Mouse (Mus musculus) ES-E14 (cell line): Measurements from ENCODE around the gene Dynll2. TPM values are rescaled to one million over a fixed set of nuclear protein-coding genes. Genes with fewer than 3 reads are reported as not detected.

Source experiments
- DNase-seq: peaks from one replicate; pipeline ENCODE4 v3.0.0-alpha.2; 2013; ENCODE audit warnings: low read depth, low spot score
- H3K27ac ChIP-seq: 2 replicates; pipeline ENCODE4 v1.5.1; 2012; ENCODE audit warnings: low read depth, mild to moderate bottlenecking, low read length, moderate library complexity, mixed read lengths; ENCODE audit not compliant: poor library complexity, insufficient read depth, severe bottlenecking
- H3K36me3 ChIP-seq: 2 replicates; pipeline ENCODE4 v1.6.1; 2012; ENCODE audit warnings: mild to moderate bottlenecking, low read length, moderate library complexity, mixed read lengths; ENCODE audit not compliant: control insufficient read depth, poor library complexity, insufficient read depth, severe bottlenecking
- H3K4me1 ChIP-seq, 2 experiments: fragments of 150-350 bp in 1 of 2; sonication (generic) in 1 of 2; 2 replicates each; pipeline ENCODE4 v1.6.1; 2012; ENCODE audit warnings: low read length in 2 of 2, mild to moderate bottlenecking in 1 of 2, mixed read lengths in 1 of 2; ENCODE audit not compliant: control insufficient read depth in 2 of 2, insufficient read depth in 2 of 2, poor library complexity in 1 of 2
- H3K4me3 ChIP-seq, 2 experiments: fragments of 150-350 bp in 1 of 2; sonication (generic) in 1 of 2; 2 replicates each; pipeline ENCODE4 v1.5.1; 2012; ENCODE audit warnings: low read length in 2 of 2, low read depth in 1 of 2, mild to moderate bottlenecking in 1 of 2, mixed read lengths in 1 of 2; ENCODE audit not compliant: insufficient read depth in 1 of 2, poor library complexity in 1 of 2, severe bottlenecking in 1 of 2
- H3K9ac ChIP-seq: 2 replicates; pipeline ENCODE4 v1.6.1; 2012; ENCODE audit warnings: low read depth, mild to moderate bottlenecking, low read length, mixed read lengths; ENCODE audit not compliant: poor library complexity, insufficient read depth, severe bottlenecking
- H3K9me3 ChIP-seq: fragments of 150-350 bp; sonication (generic); 2 replicates; pipeline ENCODE4 v1.6.1; 2012; ENCODE audit warnings: low read depth, mild to moderate bottlenecking, low read length; ENCODE audit not compliant: control insufficient read depth, insufficient read depth
- CHD2 ChIP-seq: IDR thresholded peaks from 2 replicates; pipeline ENCODE4 v1.6.1; 2014; ENCODE audit warnings: mild to moderate bottlenecking, low read depth, low read length, inconsistent platforms
- HCFC1 ChIP-seq: IDR thresholded peaks from 2 replicates; pipeline ENCODE4 v1.6.1; 2012; ENCODE audit warnings: low read length, inconsistent platforms, borderline replicate concordance; ENCODE audit not compliant: insufficient read depth
- MAFK ChIP-seq: IDR thresholded peaks from 2 replicates; pipeline ENCODE4 v1.6.1; 2014; ENCODE audit warnings: mild to moderate bottlenecking, low read depth, low read length, inconsistent platforms; ENCODE audit not compliant: insufficient read depth
- ZC3H11A ChIP-seq: IDR thresholded peaks from 2 replicates; pipeline ENCODE4 v1.6.1; 2012; ENCODE audit warnings: low read depth, mild to moderate bottlenecking, inconsistent platforms, low read length, borderline replicate concordance
- ZNF384 ChIP-seq: IDR thresholded peaks from 2 replicates; pipeline ENCODE4 v1.6.1; 2012; ENCODE audit warnings: low read depth, low read length, inconsistent platforms
- in situ Hi-C, 2 experiments: fragments of 600-800 bp; cut with MboI; formaldehyde crosslinking; loops; one replicate each; pipeline ENCODE4 v1.15.1; 2025; ENCODE audit warnings: low sequenced_read_pairs in 2 of 2, inconsistent platforms in 1 of 2; ENCODE audit not compliant: unreplicated experiment in 2 of 2
- total RNA-seq: library from RNA; depleted of rRNA; stranded (reverse); fragments of 300-350 nt; gene quantifications from 2 replicates; pipeline ENCODE4 v1.2.3, GENCODE M21; 2012; rRNA removed

Gene Dynll2
- total RNA-seq: 18.3 and 35.8 TPM in 2 replicates

- TF ChIP-seq ZNF384: no peak
- TF ChIP-seq HCFC1: peak; percentile 28; the same call in 1 of the 2 replicates
- DNase-seq: peak; percentile 97
- Histone ChIP-seq H3K4me1 (peaks cover 0 to 14% of the 10 kb centered on the region in 2 experiments; a peak in 2 of 4 replicates), H3K9ac (peak within 1 kb of the TSS; percentile 95), H3K27ac (peak within 1 kb of the TSS; percentile 62), H3K9me3 (no peaks in the 10 kb centered on the region), H3K4me3 (peak within 1 kb of the TSS; percentile 94), H3K36me3 (peaks cover 20% of the 10 kb centered on the region)
- in situ Hi-C loops: no loop called here
Observed at GRCm38 (mm10) chr11:87986831-87987793, at the start of gene Dynll2. Gene Dynll2 (minus strand): TSS chr11:87987533.

- TF ChIP-seq ZC3H11A (no peak), HCFC1 (no peak), MAFK (no peak), ZNF384 (no peak), CHD2 (no peak)
- no peak for DNase-seq
- in situ Hi-C loops: no loop called here
- Histone ChIP-seq H3K9ac (no peak overlapping the region), H3K27ac (0 out of 2 replicates have a peak overlapping the region, but pooled peaks have one; percentile 51), H3K9me3 (no peaks in the 10 kb centered on the region), H3K4me1 (peaks cover 16 to 17% of the 10 kb centered on the region in 2 experiments), H3K4me3 (no peak overlapping the region), H3K36me3 (no peaks in the 10 kb centered on the region)
Observed at GRCm38 (mm10) chr11:88036761-88037251, 49.5 kb upstream of the Dynll2 start.

GRCm38 (mm10) chr11:88035970-88036369 is 48.6 kb upstream of the Dynll2 start:
- no peaks in the 10 kb centered on the region for H3K36me3 ChIP-seq
- in situ Hi-C loops: no loop called here

GRCm38 (mm10) chr11:88031753-88032152 is 44.4 kb upstream of the Dynll2 start:
- Histone ChIP-seq H3K9me3 (no peaks in the 10 kb centered on the region), H3K27ac (no peak overlapping the region), H3K4me1 (peaks cover 18 to 25% of the 10 kb centered on the region in 2 experiments), H3K36me3 (no peaks in the 10 kb centered on the region), H3K4me3 (peak overlapping the region; percentile 24 to 58), H3K9ac (peak overlapping the region; percentile 45; the same call in 1 of the 2 replicates)
- in situ Hi-C loops: no loop called here
- TF ChIP-seq MAFK (no peak), CHD2 (no peak), HCFC1 (no peak), ZC3H11A (no peak), ZNF384 (no peak)
- no peak for DNase-seq

More at GRCm38 (mm10) chr11:88035970-88036369, 48.6 kb upstream of the Dynll2 start:
- Histone ChIP-seq H3K4me1 (peaks cover 16 to 17% of the 10 kb centered on the region in 2 experiments), H3K27ac (no peak overlapping the region; the same call in 1 of the 2 replicates), H3K4me3 (no peak overlapping the region), H3K9me3 (no peaks in the 10 kb centered on the region), H3K9ac (no peak overlapping the region)
- no peak for DNase-seq
- no peak for TF ChIP-seq ZC3H11A
- TF ChIP-seq HCFC1: no peak
- TF ChIP-seq ZNF384: no peak
- no peak for TF ChIP-seq MAFK
- TF ChIP-seq CHD2: no peak
